ENCODE assay signal across 27 mouse cellular contexts in the genomic region with DNA sequence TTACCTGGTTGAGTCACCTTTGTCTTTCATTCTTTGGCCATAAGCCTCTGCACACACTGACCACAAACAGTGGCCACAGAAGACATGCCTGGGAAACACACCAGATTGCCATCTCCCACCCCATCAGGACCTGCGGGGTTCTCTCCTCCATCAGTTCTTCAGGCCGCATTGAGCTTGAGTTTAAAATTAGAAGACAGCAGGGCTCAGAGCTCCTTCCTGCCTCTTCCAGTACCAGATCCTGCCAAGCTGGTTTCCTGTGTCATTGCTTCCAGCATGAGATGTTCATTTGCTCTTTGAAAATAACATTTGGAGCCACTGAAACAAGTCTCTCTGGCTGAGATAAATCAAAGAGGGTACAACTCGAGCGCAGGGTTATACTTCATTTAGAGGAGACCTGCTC.
DNase-seq lines count a peak whose midpoint lies in the region; ATAC-seq and TF ChIP-seq lines count a peak whose summit lies in the region.
"Had no signal": no experiment of that assay in that cellular context is flagged by ENCODE, and none has a peak within 500 bp of the region (broad histone marks: within the 10 kb centered on the region; RNA-seq: fewer than 3 reads in every experiment).

No protein-coding gene starts in this region.

- no peak overlapping the region for H3K9ac ChIP-seq in forebrain, embryonic 12.5 days
- H3K9ac ChIP-seq: embryonic facial prominence, embryonic 12.5 days; embryonic facial prominence, embryonic 15.5 days; heart, embryonic 13.5 days; hindbrain, embryonic 14.5 days had no signal

- H3K4me1 ChIP-seq in cerebellum, adult 2 months (ENCODE audit: control insufficient read depth, insufficient read depth, low read length), result peaks cover 31% of the 10 kb centered on the region
- H3K4me1 ChIP-seq in forebrain, embryonic 12.5 days, result peaks cover 11% of the 10 kb centered on the region
- H3K4me1 ChIP-seq: embryonic facial prominence, embryonic 12.5 days; embryonic facial prominence, embryonic 15.5 days; heart, embryonic 10.5 days; heart, embryonic 13.5 days had no signal

- TF ChIP-seq POLR2A in cerebellum, adult 2 months (IDR thresholded peaks at IDR 0.05; ENCODE audit: borderline replicate concordance, insufficient read depth, low read length), result no peak

- H3K27ac ChIP-seq in cerebellum, adult 2 months (ENCODE audit: insufficient read depth, low read length), result peak overlapping the region; percentile 25; the same call in 1 of the 2 replicates
- H3K27ac ChIP-seq in forebrain, embryonic 12.5 days, result no peak overlapping the region
- H3K27ac ChIP-seq: embryonic facial prominence, embryonic 12.5 days; embryonic facial prominence, embryonic 15.5 days; heart, adult 2 months; heart, embryonic 10.5 days; heart, embryonic 13.5 days; hindbrain, embryonic 14.5 days; hindbrain, postnatal 0 days had no signal

- no peaks in the 10 kb centered on the region for H3K9me3 ChIP-seq in forebrain, embryonic 12.5 days
- H3K9me3 ChIP-seq: embryonic facial prominence, embryonic 12.5 days; embryonic facial prominence, embryonic 15.5 days; heart, embryonic 10.5 days; heart, embryonic 13.5 days had no signal

- DNase-seq in cerebellum, postnatal 4 days (ENCODE audit: low spot score in 2 of 2), result no peak
- peak in 1 of 2 experiments; percentile 54 for DNase-seq in cerebellum, adult 2 months
- DNase-seq in cerebellum, adult 8-10 months, result no peak
- no peak for DNase-seq in frontal cortex, postnatal 25 days (ENCODE audit: low spot score in 2 of 2)
- peak; percentile 84 for DNase-seq in brain, adult 2 months (ENCODE audit: low read depth, low spot score)
- DNase-seq: adrenal gland, postnatal 10 days; adrenal gland, postnatal 36 days; gastrocnemius, postnatal 10 days; gastrocnemius, postnatal 36 days; heart, adult 2 months; heart, postnatal 14 days; heart, postnatal 4 days; kidney, adult 18-20 months; kidney, adult 9 months had no signal

- WGBS in cerebellum, adult 2 months, result 24% methylated on average over 4 of the region's 4 CpGs
- 91% methylated on average over 4 of the region's 4 CpGs for WGBS in forebrain, embryonic 12.5 days

- H3K4me3 ChIP-seq in cerebellum, adult 2 months (replicated peaks; ENCODE audit: insufficient read depth, low read depth, low read length), result no peak overlapping the region
- no peak overlapping the region for H3K4me3 ChIP-seq in forebrain, embryonic 12.5 days (replicated peaks)
- H3K4me3 ChIP-seq: embryonic facial prominence, embryonic 12.5 days; embryonic facial prominence, embryonic 15.5 days; heart, adult 2 months; heart, embryonic 10.5 days; heart, embryonic 13.5 days had no signal

- no peak overlapping the region for H3K4me2 ChIP-seq in forebrain, embryonic 12.5 days
- H3K4me2 ChIP-seq: embryonic facial prominence, embryonic 12.5 days; embryonic facial prominence, embryonic 15.5 days; heart, embryonic 13.5 days; hindbrain, embryonic 14.5 days had no signal

- peak; percentile 70; the same call in 1 of the 2 replicates for ATAC-seq in cerebellum, adult (ENCODE audit: insufficient number of reproducible peaks, low FRiP score, low TSS enrichment)
- peak; percentile 34; the same call in 1 of the 2 replicates for ATAC-seq in frontal cortex, adult (ENCODE audit: low TSS enrichment)
- ATAC-seq in forebrain, embryonic 12.5 days (ENCODE audit: low FRiP score), result no peak
- ATAC-seq: activated CD4-positive, CD25-positive, alpha-beta regulatory T cell, adult 4 months; forebrain, embryonic 16.5 days; hindbrain, postnatal 0 days; inflammation-experienced regulatory T-cells, adult 6 months; intestine, embryonic 16.5 days had no signal

- TF ChIP-seq CTCF in cerebellum, adult 2 months (IDR thresholded peaks at IDR 0.05; ENCODE audit: borderline replicate concordance, insufficient read depth, low read depth, low read length), result no peak

- H3K36me3 ChIP-seq in forebrain, embryonic 12.5 days (replicated peaks), result no peaks in the 10 kb centered on the region
- H3K36me3 ChIP-seq: embryonic facial prominence, embryonic 12.5 days; embryonic facial prominence, embryonic 15.5 days; heart, embryonic 10.5 days; heart, embryonic 13.5 days had no signal

- H3K27me3 ChIP-seq in cerebellum, adult 2 months (ENCODE audit: control insufficient read depth, insufficient read depth, low read length), result no peaks in the 10 kb centered on the region
- H3K27me3 ChIP-seq in forebrain, embryonic 12.5 days, result no peaks in the 10 kb centered on the region
- H3K27me3 ChIP-seq: embryonic facial prominence, embryonic 12.5 days had no signal
